Mouse (Mus musculus) liver, postnatal 0 days (tissue): ENCODE data around the gene Grid2.

Source experiments
- CTCF ChIP-seq: sonication (generic); IDR thresholded peaks from 2 replicates; pipeline ENCODE4 v1.5.1; 2016; ENCODE audit warnings: antibody characterized with exemption, low read depth
- EP300 ChIP-seq: IDR thresholded peaks from 2 replicates; pipeline ENCODE4 v1.6.1; 2016; ENCODE audit warnings: antibody characterized with exemption, low read depth, mild to moderate bottlenecking

GRCm38 (mm10) chr6:64703659-64704058 lies 1448.0 kb downstream of the Grid2 start:
- TF ChIP-seq CTCF (no peak), EP300 (no peak)
